Mouse (Mus musculus): ENCODE data around the gene Spats2l.
A peak's percentile ranks its signal among the peaks of the same experiment; 100 is the strongest.

The Spats2l gene

DNA sequence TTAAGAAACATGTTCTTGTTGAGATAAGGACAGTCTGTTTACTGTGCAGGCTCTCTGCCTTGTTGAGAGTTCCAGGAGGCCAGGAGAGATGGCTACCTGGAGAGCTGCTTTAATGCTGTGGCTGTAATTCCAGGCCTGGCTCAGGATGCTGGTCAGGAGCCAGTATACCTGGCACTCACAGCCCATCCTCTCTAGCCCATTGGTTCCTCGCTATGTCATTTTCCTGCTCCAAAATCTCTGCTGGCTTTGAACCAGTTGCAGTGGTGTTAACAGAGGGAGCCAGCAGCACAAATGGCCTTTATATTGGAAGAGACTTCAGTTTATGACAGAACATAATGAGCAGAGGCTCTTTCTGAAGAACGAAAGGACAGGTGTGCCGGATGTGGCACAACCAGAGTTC lies 127.5 kb downstream of the Spats2l start:
- DNase-seq = peak; percentile 71 to 80

GRCm38 (mm10) chr1:57903793-57904192 lies 129.8 kb downstream of the Spats2l start:
- no peak for DNase-seq

- DNase-seq = no peak
Observed at GRCm38 (mm10) chr1:57905912-57906311, 131.9 kb downstream of the Spats2l start.

DNA sequence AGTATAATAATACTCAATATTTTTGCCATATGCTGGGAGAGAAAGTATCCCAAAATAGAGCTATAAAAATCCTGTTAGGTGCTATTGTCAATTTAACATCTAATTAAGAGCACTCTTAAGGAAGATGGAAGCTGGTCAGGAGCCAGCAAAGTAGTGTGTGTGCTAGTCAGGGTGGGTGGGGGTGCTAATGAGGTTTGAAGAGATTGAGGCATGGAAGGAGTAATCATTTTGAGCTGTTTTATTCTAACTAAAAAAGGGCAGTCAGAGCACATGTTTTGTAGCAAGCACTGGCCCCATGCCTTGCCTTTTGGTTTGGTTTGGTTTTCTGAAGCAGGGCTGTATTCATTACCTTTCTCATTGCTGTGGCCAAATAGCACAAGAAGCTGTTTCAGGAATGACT lies 132.3 kb downstream of the Spats2l start:
- no peak for DNase-seq

GRCm38 (mm10) chr1:57911561-57911960 lies 137.6 kb downstream of the Spats2l start:
- DNase-seq = no peak

DNA sequence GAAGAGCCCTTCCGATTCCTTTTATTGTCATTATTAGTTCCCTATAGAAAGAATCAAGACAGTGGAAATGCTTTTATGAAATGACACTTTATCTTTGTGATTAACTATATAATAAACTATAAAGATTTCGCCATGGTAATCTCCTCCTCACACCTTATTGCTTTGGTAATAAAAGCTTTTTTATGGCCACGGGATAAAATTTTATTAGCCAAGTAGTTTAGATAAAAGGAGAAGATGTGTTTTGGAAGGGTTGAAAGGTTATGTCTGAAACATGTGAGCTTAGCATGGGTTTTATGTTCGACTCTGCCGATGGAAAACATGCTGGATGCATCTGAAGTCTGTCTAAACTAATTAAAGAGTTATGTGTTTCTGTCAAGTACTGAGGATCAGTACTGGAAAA lies 143.4 kb downstream of the Spats2l start:
- no peak for DNase-seq

DNA sequence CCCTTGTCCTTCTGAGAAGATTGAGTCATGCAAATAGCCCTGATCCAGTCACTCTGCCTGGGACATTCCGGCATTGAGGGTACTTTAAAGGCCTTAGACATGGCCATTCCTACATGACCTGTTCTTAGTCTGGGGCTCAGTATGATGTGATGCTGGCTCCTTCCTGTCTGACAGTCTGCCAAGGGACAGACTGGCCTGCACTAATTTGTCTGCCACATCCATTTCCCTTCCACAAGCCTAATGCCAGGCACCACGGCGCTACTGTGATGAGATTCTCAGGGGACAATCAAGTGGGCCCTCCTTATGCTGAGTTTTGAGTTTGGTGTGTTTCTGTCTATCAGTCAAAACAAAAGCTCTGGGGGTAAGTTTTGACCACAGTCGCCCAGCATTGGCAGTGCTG lies 144.6 kb downstream of the Spats2l start:
- peak; percentile 66 to 72 for DNase-seq

DNA sequence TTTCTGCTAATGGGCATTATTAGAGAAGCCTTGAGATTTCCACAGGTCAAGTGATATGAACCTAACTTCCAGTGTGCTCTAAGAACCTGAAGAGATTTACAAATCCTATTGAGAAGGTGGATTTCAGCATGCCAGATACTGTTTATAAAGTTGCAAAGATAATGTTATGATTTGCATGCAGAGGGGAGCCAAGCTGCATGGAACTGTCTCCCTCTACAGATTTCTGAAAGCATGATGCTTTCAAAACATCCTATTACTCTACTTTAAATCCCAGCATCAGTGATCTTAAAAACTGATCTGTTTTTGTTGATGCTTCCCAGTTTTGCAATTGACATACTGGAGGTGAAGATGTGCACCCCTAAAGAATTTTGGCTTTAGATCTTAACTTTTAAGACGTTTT lies 160.3 kb downstream of the Spats2l start:
- no peak for DNase-seq

DNA sequence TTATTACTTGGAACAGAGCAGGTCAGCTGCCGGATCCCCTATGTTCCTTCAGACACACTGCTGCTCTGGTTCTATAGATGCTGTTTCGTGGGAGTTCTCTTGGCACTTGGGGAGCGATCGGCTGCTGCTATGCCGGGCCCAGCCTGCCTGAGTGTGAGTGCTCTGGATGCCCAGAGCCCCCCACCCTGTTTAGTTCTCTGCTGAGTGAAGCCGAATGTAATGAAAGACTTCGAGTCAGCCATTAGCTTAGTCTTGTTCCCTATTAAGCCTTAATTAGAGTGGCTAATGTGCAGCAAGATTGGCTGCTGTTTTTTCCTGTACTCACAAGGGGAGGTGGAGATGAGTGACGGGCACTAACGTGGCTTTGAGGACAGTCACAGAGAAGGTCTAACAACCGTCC lies 166.7 kb downstream of the Spats2l start:
- no peak for DNase-seq

- DNase-seq = no peak
Observed at GRCm38 (mm10) chr1:57941095-57941494, 167.1 kb downstream of the Spats2l start.

DNA sequence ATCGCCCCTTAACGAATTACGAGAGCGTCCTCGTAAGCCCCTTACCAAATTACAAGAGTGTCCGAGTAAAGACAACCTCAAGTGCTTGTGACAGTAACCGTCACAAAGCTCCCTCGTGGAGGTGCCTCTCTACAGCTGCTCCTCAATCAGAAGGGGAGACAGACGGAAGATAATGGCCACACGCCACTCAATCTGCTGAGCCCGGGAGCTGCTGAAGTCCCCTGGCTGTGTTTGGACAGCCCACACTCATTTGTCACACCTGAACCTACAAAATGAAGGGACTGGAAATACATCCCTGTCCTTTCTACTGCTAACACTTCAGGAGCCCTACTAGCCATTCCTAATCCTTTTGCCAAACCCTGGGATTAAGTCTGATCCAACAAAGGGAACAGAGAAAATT lies 167.8 kb downstream of the Spats2l start:
- DNase-seq = peak; percentile 40 to 46

- no peak for DNase-seq
Observed at GRCm38 (mm10) chr1:57942215-57942614, 168.3 kb downstream of the Spats2l start.

GRCm38 (mm10) chr1:57947552-57948347 lies 173.8 kb downstream of the Spats2l start:
- no peak for DNase-seq

GRCm38 (mm10) chr1:57949195-57949594 lies 175.2 kb downstream of the Spats2l start:
- DNase-seq = peak; percentile 59 to 68

- DNase-seq = no peak
Observed at GRCm38 (mm10) chr1:57949716-57950115, 175.8 kb downstream of the Spats2l start.

DNA sequence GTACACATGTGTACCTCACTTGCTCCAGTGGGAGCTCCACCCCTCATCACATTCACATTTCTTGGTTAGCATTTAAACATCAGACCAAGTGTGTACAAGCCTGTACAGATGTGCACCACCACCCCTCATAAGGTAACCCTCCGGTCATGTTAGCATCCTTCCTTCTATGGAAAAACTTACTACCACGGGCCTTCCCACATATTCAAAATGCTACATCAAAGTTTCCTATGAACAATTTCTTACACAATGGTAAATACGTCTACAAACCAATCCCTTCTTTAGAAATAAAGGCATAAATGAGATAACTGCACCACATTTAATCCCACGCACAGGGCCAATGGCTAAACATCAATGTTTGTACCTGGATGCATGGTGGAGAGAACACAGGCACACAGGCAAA lies 178.5 kb downstream of the Spats2l start:
- DNase-seq = no peak

GRCm38 (mm10) chr1:57953586-57954375 lies 179.8 kb downstream of the Spats2l start:
- DNase-seq = no peak

GRCm38 (mm10) chr1:57954376-57954765 lies 180.4 kb downstream of the Spats2l start:
- no peak for DNase-seq

- no peak for DNase-seq
Observed at GRCm38 (mm10) chr1:57955774-57956173, 181.8 kb downstream of the Spats2l start.

GRCm38 (mm10) chr1:57969327-57970271 lies 195.6 kb downstream of the Spats2l start:
- DNase-seq = peak; percentile 99

DNA sequence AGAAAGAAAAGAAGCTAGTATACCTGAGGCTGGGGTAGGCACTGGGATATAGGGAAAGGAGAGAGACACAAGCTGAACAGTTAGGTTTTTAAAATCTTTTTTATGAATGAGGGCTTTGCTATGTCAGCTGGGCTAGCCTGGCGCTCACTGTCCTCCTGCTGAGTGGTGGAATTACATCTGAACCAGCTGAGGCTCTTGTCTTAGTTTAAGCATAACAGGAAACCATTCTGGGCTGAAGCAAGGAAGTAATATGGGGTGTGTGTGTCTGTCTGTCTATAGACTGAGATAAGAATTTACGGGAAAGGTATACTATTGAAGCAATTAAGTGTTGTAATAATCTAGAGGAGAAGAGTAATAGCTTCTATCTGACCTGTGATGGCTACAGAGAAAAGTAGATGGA lies 197.6 kb downstream of the Spats2l start:
- no peak for DNase-seq

DNA sequence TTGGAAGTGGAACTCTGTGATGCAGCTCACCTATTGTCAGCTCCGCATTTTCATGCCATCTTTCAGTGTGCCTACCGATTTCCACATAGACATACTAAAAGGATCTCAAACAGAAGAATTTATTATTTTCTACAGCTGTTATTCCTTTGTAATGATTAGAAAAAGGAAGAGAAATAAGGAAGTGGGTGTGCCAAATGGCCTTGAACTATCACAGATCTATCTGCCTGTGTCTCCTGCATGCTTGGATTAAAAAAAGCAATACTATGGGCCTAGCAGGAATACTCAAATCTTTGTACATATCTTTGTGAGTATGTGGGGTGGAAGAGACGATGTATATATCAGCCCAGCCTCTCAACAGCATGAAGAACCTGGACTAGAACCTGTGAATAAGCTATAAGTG lies 202.9 kb downstream of the Spats2l start:
- DNase-seq = no peak

DNA sequence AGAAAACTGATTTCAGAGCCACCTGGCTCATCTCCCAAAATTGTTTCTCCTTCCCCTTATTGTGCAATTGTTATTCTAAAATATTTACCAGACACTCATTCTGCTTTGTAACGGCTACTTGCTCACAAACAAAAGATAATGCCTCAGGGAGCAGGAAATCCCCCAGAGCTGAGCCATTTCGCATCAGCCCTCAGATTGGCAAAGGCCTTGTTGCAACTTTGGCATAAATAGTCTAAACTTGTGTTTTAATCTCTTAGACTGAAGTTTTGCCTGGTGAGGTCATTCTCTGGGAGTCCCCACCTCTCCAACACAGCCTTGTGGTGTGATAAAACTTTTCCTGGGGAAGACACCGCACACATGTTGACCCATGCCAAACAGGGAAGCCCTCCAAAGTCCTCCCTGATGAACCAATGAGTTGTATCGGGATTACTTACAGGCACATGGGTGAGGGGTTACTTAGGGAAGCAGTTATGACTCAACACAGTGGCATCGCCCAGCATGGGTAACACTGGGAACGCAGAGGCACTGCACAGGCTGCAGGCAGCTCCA lies 215.2 kb downstream of the Spats2l start:
- DNase-seq = no peak

All from cerebellum, postnatal 10 days (tissue).